Mouse (Mus musculus): ENCODE results near the gene Ptdss2.

- TF ChIP-seq POLR2A (IDR thresholded peaks at IDR 0.05; ENCODE audit: borderline replicate concordance, extremely low read depth, insufficient read depth, insufficient read length, poor library complexity, severe bottlenecking) = no peak
- no peak for TF ChIP-seq CTCF (IDR thresholded peaks at IDR 0.05; ENCODE audit: borderline replicate concordance, extremely low read depth, insufficient read depth, insufficient read length)
Measured at GRCm38 (mm10) chr7:141115874-141116273, 6.3 kb upstream of the Ptdss2 start.

All from brain, embryonic 14.5 days (tissue).